Mouse (Mus musculus) activated CD4-positive, CD25-positive, alpha-beta regulatory T cell, adult 9 weeks (primary cell): ENCODE data around the gene Fas. TPM values are rescaled to one million over a fixed set of nuclear protein-coding genes. Genes with fewer than 3 reads are reported as not detected.

Experiments used
- polyA plus RNA-seq: library from polyadenylated mRNA; unstranded; fragments of 100-300 nt; shearing (Covaris generic); gene quantifications from one replicate; pipeline ENCODE4 v1.2.1, GENCODE M21; 2017

Fas gene
- polyA plus RNA-seq = 128 TPM

DNA sequence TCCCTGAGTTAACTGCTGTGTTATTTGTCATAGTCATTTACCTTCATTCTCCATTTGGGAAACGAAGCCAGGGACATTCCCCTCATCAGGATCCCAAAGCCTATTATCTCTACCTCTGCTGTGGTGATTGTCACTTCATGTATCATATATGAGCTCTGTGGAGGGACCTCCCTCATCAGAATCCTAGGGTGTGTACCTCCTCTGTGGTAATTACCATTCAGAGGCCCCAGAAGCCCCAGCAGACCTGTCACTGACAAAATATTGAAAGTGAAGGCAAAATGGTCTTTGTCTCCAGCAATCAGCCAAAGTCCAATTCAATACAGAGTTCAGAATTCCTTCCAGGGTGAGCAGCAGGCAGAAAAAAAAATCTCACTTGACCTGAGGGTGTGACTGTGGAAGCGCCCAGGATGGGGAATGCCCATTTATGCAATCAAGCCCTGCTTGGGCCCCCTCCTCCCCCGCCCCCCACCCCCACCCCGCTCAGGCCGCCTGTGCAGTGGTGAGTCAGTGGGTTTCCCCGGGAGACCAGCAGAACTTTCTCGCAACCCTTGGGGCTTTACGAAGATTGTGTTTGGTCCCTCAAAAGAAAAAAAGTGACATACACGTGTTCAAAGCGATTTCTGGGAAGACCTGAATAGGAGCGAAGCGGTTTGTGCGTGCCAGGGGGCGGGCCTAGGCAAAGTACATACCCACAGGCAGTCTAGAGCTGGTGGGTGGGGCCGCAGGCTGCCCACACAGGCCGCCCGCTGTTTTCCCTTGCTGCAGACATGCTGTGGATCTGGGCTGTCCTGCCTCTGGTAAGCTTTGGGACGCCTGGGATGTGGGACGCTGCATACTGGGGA, at the start of gene Fas:
TSS of gene Fas (plus strand) at position 719 of the 842 bp plus-strand sequence.

DNA sequence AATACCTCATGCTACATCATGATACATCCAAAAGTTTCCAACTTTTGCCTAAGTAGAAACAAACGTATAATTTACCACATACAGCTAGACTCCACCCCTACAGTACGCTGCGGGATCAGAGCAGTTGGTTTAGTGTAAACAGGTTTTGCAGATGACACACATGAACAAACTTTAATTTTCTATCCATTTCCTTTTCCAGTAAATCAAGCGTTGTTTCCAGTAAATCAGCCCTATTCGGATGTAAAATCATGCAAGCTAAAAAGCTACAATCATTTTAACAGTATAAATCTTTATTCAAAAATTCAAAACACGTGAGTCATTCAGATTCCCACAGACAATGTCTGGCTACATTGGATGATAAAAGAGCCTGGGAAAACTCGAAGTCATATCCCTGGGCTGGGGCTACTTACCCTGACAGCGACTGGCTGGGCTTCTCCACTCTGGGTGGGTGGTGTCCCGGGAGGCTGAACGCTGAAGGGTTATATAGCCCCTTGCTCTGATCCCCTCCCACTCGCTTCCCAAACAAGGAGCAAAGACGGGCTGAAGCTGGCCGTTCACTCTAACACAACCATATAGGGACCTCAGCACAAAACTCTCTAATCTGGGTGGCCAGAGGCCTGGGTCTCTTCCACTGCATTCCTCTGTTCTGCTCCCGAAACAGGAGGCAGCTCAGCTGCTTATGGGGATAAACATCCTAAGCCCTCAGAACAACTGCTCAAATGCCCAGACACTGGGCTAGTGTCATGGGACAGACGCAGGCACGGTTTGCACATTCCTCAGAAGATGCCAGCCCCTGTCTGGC, 35.4 kb upstream of the Fas start, which contains the start of gene Acta2:
TSS of gene Acta2 (minus strand) at position 711 of the 802 bp plus-strand sequence.

Other genes starting within 250 kb of the Fas start
- not detected for gene Lipn, start 223.3 kb upstream of the Fas start, polyA plus RNA-seq
- gene Lipm, start 189.7 kb upstream of the Fas start, polyA plus RNA-seq = not detected
- 0.17 TPM for gene Ankrd22, start 124.6 kb upstream of the Fas start, polyA plus RNA-seq
- gene Stambpl1, start 98.4 kb upstream of the Fas start, polyA plus RNA-seq = 106 TPM
- gene Acta2, start 35.1 kb upstream of the Fas start, polyA plus RNA-seq = not detected
- gene Ch25h, start 184.5 kb downstream of the Fas start, polyA plus RNA-seq = not detected
- 97.1 TPM for gene Lipa, start 236.8 kb downstream of the Fas start, polyA plus RNA-seq